In the genomic region with DNA sequence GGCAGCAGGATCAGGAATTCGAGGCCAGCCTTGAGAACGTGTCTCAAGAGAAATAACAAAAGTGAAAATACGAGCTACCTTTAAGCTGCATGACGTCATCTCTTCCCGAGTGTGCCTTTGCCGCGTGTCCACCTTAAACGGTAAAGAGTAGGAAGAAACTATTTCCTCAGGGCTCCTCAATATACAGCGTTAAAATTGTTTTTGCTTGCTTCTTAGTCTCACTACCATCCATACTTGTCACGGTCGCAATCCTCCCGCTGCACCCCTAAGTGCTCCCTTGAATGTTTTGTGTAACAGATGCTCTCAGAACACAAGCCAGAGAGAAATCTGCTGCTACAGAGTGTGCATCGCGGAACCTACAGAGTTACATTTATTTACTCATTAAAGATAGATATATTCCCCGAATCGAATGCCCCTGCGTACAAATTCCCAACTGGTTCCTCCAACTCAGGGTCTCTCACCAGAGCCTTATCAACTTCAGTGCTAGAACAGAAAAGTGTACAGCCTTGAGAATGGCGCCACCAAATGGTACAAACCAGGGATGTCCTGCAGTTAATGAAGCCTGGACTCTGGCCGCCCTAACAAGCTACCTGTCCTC, we compare ENCODE assay signal across 8 mouse cellular contexts. TPM values are rescaled to one million over a fixed set of nuclear protein-coding genes. Genes with fewer than 3 reads are reported as not detected.
DNase-seq lines count a peak whose midpoint lies in the region; ATAC-seq and TF ChIP-seq lines count a peak whose summit lies in the region.

No protein-coding gene starts in this region.

- no peak overlapping the region; the same call in 1 of the 2 replicates for H3K27ac ChIP-seq in bone marrow, adult 2 months (ENCODE audit: control insufficient read depth, insufficient read depth, low read depth, low read length, poor library complexity)
- peak overlapping the region; percentile 76 for H3K27ac ChIP-seq in embryonic facial prominence, embryonic 15.5 days (replicated peaks)
- no peak overlapping the region; the same call in 1 of the 2 replicates for H3K27ac ChIP-seq in limb, embryonic 13.5 days
- H3K27ac ChIP-seq in midbrain, embryonic 15.5 days, result peak overlapping the region; percentile 79

- H3K9me3 ChIP-seq in embryonic facial prominence, embryonic 15.5 days (replicated peaks), result no peaks in the 10 kb centered on the region
- no peaks in the 10 kb centered on the region for H3K9me3 ChIP-seq in limb, embryonic 13.5 days
- H3K9me3 ChIP-seq in midbrain, embryonic 15.5 days, result no peaks in the 10 kb centered on the region

- no peaks in the 10 kb centered on the region for H3K4me1 ChIP-seq in bone marrow, adult 2 months (ENCODE audit: control insufficient read depth, insufficient read depth, low read length)
- H3K4me1 ChIP-seq in embryonic facial prominence, embryonic 15.5 days, result 0 out of 2 replicates have a peak, but pooled peaks cover 4% of the 10 kb centered on the region
- H3K4me1 ChIP-seq in limb, embryonic 13.5 days, result peaks cover 8% of the 10 kb centered on the region; the same call in 1 of the 2 replicates
- H3K4me1 ChIP-seq in midbrain, embryonic 15.5 days, result peaks cover 20% of the 10 kb centered on the region

- under 1% methylated on average over 19 of the region's 19 CpGs for WGBS in bone marrow, adult 2 months
- under 1% methylated on average over 19 of the region's 19 CpGs for WGBS in embryonic facial prominence, embryonic 15.5 days
- under 1% methylated on average over 19 of the region's 19 CpGs for WGBS in limb, embryonic 13.5 days
- WGBS in midbrain, embryonic 15.5 days, result 1% methylated on average over 19 of the region's 19 CpGs

- peak overlapping the region; percentile 74 for H3K4me2 ChIP-seq in embryonic facial prominence, embryonic 15.5 days (replicated peaks)
- H3K4me2 ChIP-seq in limb, embryonic 13.5 days (replicated peaks), result peak overlapping the region; percentile 67
- peak overlapping the region; percentile 72 for H3K4me2 ChIP-seq in midbrain, embryonic 15.5 days

- peak overlapping the region; percentile 56 for H3K4me3 ChIP-seq in bone marrow, adult 2 months (replicated peaks; ENCODE audit: control insufficient read depth, low read depth, low read length)
- peak overlapping the region; percentile 91 for H3K4me3 ChIP-seq in embryonic facial prominence, embryonic 15.5 days (replicated peaks)
- peak overlapping the region; percentile 63 for H3K4me3 ChIP-seq in limb, embryonic 13.5 days
- H3K4me3 ChIP-seq in midbrain, embryonic 15.5 days, result peak overlapping the region; percentile 88

- no peaks in the 10 kb centered on the region for H3K36me3 ChIP-seq in embryonic facial prominence, embryonic 15.5 days
- no peaks in the 10 kb centered on the region for H3K36me3 ChIP-seq in limb, embryonic 13.5 days
- H3K36me3 ChIP-seq in midbrain, embryonic 15.5 days (replicated peaks), result no peaks in the 10 kb centered on the region

- H3K9ac ChIP-seq in embryonic facial prominence, embryonic 15.5 days, result peak overlapping the region; percentile 39
- peak overlapping the region; percentile 60 for H3K9ac ChIP-seq in limb, embryonic 13.5 days
- H3K9ac ChIP-seq in midbrain, embryonic 15.5 days, result peak overlapping the region; percentile 44

- peak; percentile 22 for ATAC-seq in embryonic facial prominence, embryonic 15.5 days (ENCODE audit: insufficient number of reproducible peaks, low FRiP score, low TSS enrichment, low read depth)
- ATAC-seq in limb, embryonic 13.5 days (ENCODE audit: low FRiP score, low read depth), result peak; percentile 33; the same call in 1 of the 2 replicates
- ATAC-seq in midbrain, embryonic 15.5 days (replicated peaks), result peak; percentile 57

- H3K27me3 ChIP-seq in embryonic facial prominence, embryonic 15.5 days, result no peaks in the 10 kb centered on the region
- no peaks in the 10 kb centered on the region for H3K27me3 ChIP-seq in limb, embryonic 13.5 days
- H3K27me3 ChIP-seq in midbrain, embryonic 15.5 days (replicated peaks), result no peaks in the 10 kb centered on the region

- peak; percentile 65 for TF ChIP-seq CTCF in bone marrow, adult 2 months (IDR thresholded peaks at IDR 0.05; ENCODE audit: control insufficient read depth, insufficient read depth, low read length)

- TF ChIP-seq POLR2A in bone marrow, adult 2 months (IDR thresholded peaks at IDR 0.05; ENCODE audit: borderline replicate concordance, control insufficient read depth, low read depth, low read length), result no peak

- DNase-seq in A20 (ENCODE audit: low read depth, low spot score), result peak; percentile 89
- peak; percentile 60 to 75 for DNase-seq in heart, adult 9 months (ENCODE audit: low spot score in 2 of 2)
- DNase-seq in kidney, adult 9 months, result peak; percentile 94
- peak; percentile 44 to 65 for DNase-seq in spleen, adult 18-20 months

RNA-seq across cellular contexts. Expression of a gene that starts 0.7 kb away (rescaled TPM):
- polyA plus RNA-seq in bone marrow, adult 2 months (2011; ENCODE audit: insufficient read depth, insufficient read length, low replicate concordance, missing spikeins), result 2.1 and 8.0 TPM in 2 replicates
- polyA plus RNA-seq in embryonic facial prominence, embryonic 15.5 days (2015; fragmentation: Nextera tagmentation; extraction: Ambion mirVana), result 7.6 and 8.8 TPM in 2 replicates
- 8.6 and 9.1 TPM in 2 replicates for polyA plus RNA-seq in limb, embryonic 13.5 days (2015; fragmentation: Nextera tagmentation; extraction: Ambion mirVana)
- 21.5 and 23.1 TPM in 2 replicates for polyA plus RNA-seq in midbrain, embryonic 15.5 days (2015; fragmentation: Nextera tagmentation; extraction: Ambion mirVana)

RNA-seq across cellular contexts. Expression of a gene that starts 19.0 kb away (rescaled TPM):
- not detected in 2 replicates for polyA plus RNA-seq in bone marrow, adult 2 months (2011; ENCODE audit: insufficient read depth, insufficient read length, low replicate concordance, missing spikeins)
- 0.80 and 1.8 TPM in 2 replicates for polyA plus RNA-seq in embryonic facial prominence, embryonic 15.5 days (2015; fragmentation: Nextera tagmentation; extraction: Ambion mirVana)
- polyA plus RNA-seq in limb, embryonic 13.5 days (2015; fragmentation: Nextera tagmentation; extraction: Ambion mirVana), result 0.15 and 0.43 TPM in 2 replicates
- polyA plus RNA-seq in midbrain, embryonic 15.5 days (2015; fragmentation: Nextera tagmentation; extraction: Ambion mirVana), result 1.4 and 1.8 TPM in 2 replicates

Comparison
In these comparisons a context has a peak if more than half of its experiments do, and no peak if none do; other contexts are left out.
1. H3K27ac ChIP-seq: peak in embryonic facial prominence, embryonic 15.5 days (single experiment) and midbrain, embryonic 15.5 days (single experiment); none in bone marrow, adult 2 months (single experiment) and limb, embryonic 13.5 days (single experiment).
2. Peak in every context shown above with its lines, with median percentiles within 50 percentile points of each other: DNase-seq, H3K4me3 ChIP-seq, ATAC-seq, H3K4me2 ChIP-seq and H3K9ac ChIP-seq.